Mouse (Mus musculus) spleen, adult 2 months (tissue): ENCODE data around the gene Vti1a.

Source experiments
- CTCF ChIP-seq: fragments of 200-500 bp; IDR thresholded peaks from 2 replicates; pipeline ENCODE4 v1.5.1; 2011; ENCODE audit warnings: mild to moderate bottlenecking, inconsistent platforms; ENCODE audit not compliant: insufficient read depth, insufficient read length, insufficient replicate concordance; ENCODE audit errors: extremely low read depth
- POLR2A ChIP-seq: fragments of 200-500 bp; IDR thresholded peaks from 2 replicates; pipeline ENCODE4 v1.6.1; 2011; ENCODE audit warnings: low read depth, low read length, inconsistent platforms

DNA sequence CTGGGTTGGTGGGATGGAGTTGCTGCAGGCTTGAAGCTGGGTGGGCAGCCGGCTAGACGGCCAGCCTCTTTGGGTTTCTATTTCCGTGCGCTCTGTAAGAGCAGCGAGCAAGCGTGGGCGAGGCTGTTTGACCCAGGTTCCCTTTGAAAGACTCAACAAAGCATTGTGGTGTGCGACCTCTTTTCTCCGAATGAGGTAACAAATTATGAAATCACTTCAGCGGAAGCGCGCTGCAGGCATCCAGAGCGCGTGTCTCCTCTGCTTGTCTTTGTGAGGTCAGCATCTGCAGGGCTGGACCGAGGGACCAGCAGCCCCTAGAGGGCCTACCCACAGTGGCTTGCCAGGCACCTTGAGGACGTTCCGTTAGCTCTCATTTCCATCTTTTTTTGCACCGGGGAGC lies 306.7 kb downstream of the Vti1a start:
- no peak for TF ChIP-seq CTCF
- TF ChIP-seq POLR2A, result no peak
